Comparison of ENCODE assay signal across 8 mouse cellular contexts in the genomic region with DNA sequence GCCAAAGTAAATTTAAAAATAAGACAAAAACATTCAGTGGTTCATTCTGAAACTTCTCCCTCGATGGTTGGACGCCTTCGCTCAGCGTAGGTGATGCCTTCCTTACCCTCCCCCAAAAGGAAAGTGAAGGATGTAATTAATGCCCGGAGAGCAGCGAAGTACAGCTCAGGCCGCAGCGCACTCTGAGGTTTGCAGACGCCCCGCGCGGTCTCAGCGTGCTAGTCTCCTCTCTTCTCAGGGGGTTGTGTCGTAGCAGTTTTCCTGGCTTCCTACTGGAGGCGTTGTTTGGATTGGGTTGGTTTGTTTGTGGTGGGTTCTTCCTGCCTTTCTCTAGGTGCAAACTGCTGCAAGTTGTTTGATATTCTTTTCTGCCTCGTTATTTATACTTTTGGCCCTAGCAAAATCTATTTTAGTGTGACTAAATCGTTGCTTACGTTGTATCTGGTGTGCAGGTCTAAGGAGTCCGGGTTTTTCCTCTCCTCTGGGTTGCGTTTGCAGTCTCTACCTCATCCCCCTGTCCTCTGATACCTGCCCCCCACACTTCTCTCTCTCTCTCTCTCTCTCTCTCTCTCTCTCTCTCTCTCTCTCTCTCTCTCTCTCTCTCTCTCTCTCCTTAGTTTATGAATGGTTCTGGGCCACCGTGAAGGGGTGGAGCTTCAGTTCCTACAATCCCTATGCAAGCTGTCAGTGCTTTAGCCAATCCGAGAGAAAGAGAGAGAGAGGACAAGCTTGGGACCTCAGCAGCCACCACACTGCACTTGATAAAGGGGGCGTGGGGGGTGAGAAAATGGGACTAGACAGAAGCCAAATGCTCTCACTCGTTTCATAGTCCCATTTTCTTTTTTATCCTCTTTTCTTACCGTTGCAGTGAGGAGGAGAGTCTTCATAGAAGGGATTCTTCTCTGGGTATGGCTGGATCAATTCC. TPM values are rescaled to one million over a fixed set of nuclear protein-coding genes. Genes with fewer than 3 reads are reported as not detected.
A peak's percentile ranks its signal among the peaks of the same experiment; 100 is the strongest.
DNase-seq lines count a peak whose midpoint lies in the region; ATAC-seq and TF ChIP-seq lines count a peak whose summit lies in the region.

TSS of gene Mab21l2 (minus strand) at position 539 of the 925 bp plus-strand sequence.

- intact Hi-C loops in heart, adult 2 months (cut with DNase I), result loop anchor here (10.0 kb wide), 1 partner anchor 236 kb away; no protein-coding TSS in a partner anchor

- TF ChIP-seq EP300 in heart, adult 2 months (IDR thresholded peaks at IDR 0.05; ENCODE audit: insufficient read depth, low read depth, low read length), result no peak

- DNase-seq in heart, adult 2 months, result no peak
- DNase-seq in adrenal gland, adult 18-20 months (ENCODE audit: low spot score in 2 of 2), result peak; percentile 22 to 30
- peak; percentile 86 for DNase-seq in limb, embryonic 11.5 days (ENCODE audit: low spot score)
- no peak for DNase-seq in urinary bladder, postnatal 25 days (ENCODE audit: low spot score)
- DNase-seq in kidney, postnatal 10 days, result no peak

- peak within 1 kb of the TSS; percentile 95 for H3K4me2 ChIP-seq in heart, embryonic 14.5 days (ENCODE audit: low read length)
- peak within 1 kb of the TSS; percentile 61 for H3K4me2 ChIP-seq in embryonic facial prominence, embryonic 15.5 days (replicated peaks)
- peak within 1 kb of the TSS; percentile 59 for H3K4me2 ChIP-seq in limb, embryonic 11.5 days (ENCODE audit: low read depth, severe bottlenecking)
- H3K4me2 ChIP-seq in neural tube, embryonic 15.5 days, result peak within 1 kb of the TSS; percentile 61

- H3K27ac ChIP-seq in heart, embryonic 14.5 days (replicated peaks in 1 of 2; ENCODE audit: control insufficient read depth in 1 of 2, insufficient read depth in 1 of 2, low read depth in 2 of 2, low read length in 2 of 2), result peak within 1 kb of the TSS; percentile 34 to 75
- no peak within 1 kb of the TSS for H3K27ac ChIP-seq in heart, adult 2 months
- peak within 1 kb of the TSS; percentile 93 for H3K27ac ChIP-seq in embryonic facial prominence, embryonic 15.5 days (replicated peaks)
- H3K27ac ChIP-seq in limb, embryonic 11.5 days (replicated peaks; ENCODE audit: low read depth, low read length), result peak within 1 kb of the TSS; percentile 100
- peak within 1 kb of the TSS; percentile 89 for H3K27ac ChIP-seq in neural tube, embryonic 15.5 days (replicated peaks)

- H3K4me1 ChIP-seq in heart, embryonic 14.5 days (ENCODE audit: control insufficient read depth in 2 of 2, insufficient read depth in 2 of 2, low read length in 2 of 2), result peaks cover 5 to 25% of the 10 kb centered on the region in 2 experiments
- peaks cover 2% of the 10 kb centered on the region; the same call in 1 of the 2 replicates for H3K4me1 ChIP-seq in heart, adult 2 months (ENCODE audit: control insufficient read depth, insufficient read depth, low read length)
- peaks cover 14% of the 10 kb centered on the region for H3K4me1 ChIP-seq in embryonic facial prominence, embryonic 15.5 days
- H3K4me1 ChIP-seq in limb, embryonic 11.5 days (ENCODE audit: control insufficient read depth, insufficient read depth, low read length), result peaks cover 8% of the 10 kb centered on the region; the same call in 1 of the 2 replicates
- peaks cover 22% of the 10 kb centered on the region for H3K4me1 ChIP-seq in neural tube, embryonic 15.5 days

- no peaks in the 10 kb centered on the region for H3K36me3 ChIP-seq in heart, embryonic 14.5 days (ENCODE audit: control insufficient read depth, insufficient read depth, low read length)
- no peaks in the 10 kb centered on the region for H3K36me3 ChIP-seq in heart, adult 2 months (ENCODE audit: control insufficient read depth, insufficient read depth, low read length)
- H3K36me3 ChIP-seq in embryonic facial prominence, embryonic 15.5 days, result no peaks in the 10 kb centered on the region
- no peaks in the 10 kb centered on the region; the same call in 1 of the 2 replicates for H3K36me3 ChIP-seq in limb, embryonic 11.5 days (ENCODE audit: control insufficient read depth, insufficient read depth, low read length)
- no peaks in the 10 kb centered on the region for H3K36me3 ChIP-seq in neural tube, embryonic 15.5 days

- ATAC-seq in heart, embryonic 14.5 days (ENCODE audit: insufficient number of reproducible peaks, insufficient read depth, low FRiP score, low read depth), result 0 out of 2 replicates have a peak, but pooled peaks have one; percentile 50
- peak; percentile 91 for ATAC-seq in embryonic facial prominence, embryonic 15.5 days (ENCODE audit: insufficient number of reproducible peaks, low FRiP score, low TSS enrichment, low read depth)
- ATAC-seq in limb, embryonic 11.5 days (ENCODE audit: insufficient number of reproducible peaks, low FRiP score, low TSS enrichment, low read depth), result peak; percentile 86
- peak; percentile 92 for ATAC-seq in neural tube, embryonic 15.5 days (ENCODE audit: low FRiP score)

- H3K9me3 ChIP-seq in heart, embryonic 14.5 days (ENCODE audit: control insufficient read depth, low read length), result no peaks in the 10 kb centered on the region
- H3K9me3 ChIP-seq in embryonic facial prominence, embryonic 15.5 days (replicated peaks), result no peaks in the 10 kb centered on the region
- no peaks in the 10 kb centered on the region for H3K9me3 ChIP-seq in limb, embryonic 11.5 days (ENCODE audit: control insufficient read depth, low read length)
- H3K9me3 ChIP-seq in neural tube, embryonic 15.5 days (replicated peaks), result no peaks in the 10 kb centered on the region

- H3K9ac ChIP-seq in heart, embryonic 14.5 days (ENCODE audit: low read length), result peak within 1 kb of the TSS; percentile 69
- H3K9ac ChIP-seq in heart, adult 2 months (ENCODE audit: low read depth, low read length), result no peak within 1 kb of the TSS
- peak within 1 kb of the TSS; percentile 66 for H3K9ac ChIP-seq in embryonic facial prominence, embryonic 15.5 days
- H3K9ac ChIP-seq in limb, embryonic 11.5 days (ENCODE audit: low read length), result peak within 1 kb of the TSS; percentile 100
- H3K9ac ChIP-seq in neural tube, embryonic 15.5 days (replicated peaks), result peak within 1 kb of the TSS; percentile 57

- peaks cover 36% of the 10 kb centered on the region for H3K27me3 ChIP-seq in heart, embryonic 14.5 days (ENCODE audit: control insufficient read depth, insufficient read depth, low read length)
- peaks cover 10% of the 10 kb centered on the region for H3K27me3 ChIP-seq in heart, adult 2 months (ENCODE audit: control insufficient read depth, insufficient read depth, low read length)
- H3K27me3 ChIP-seq in embryonic facial prominence, embryonic 15.5 days, result peaks cover 26% of the 10 kb centered on the region
- no peaks in the 10 kb centered on the region for H3K27me3 ChIP-seq in limb, embryonic 11.5 days (ENCODE audit: control insufficient read depth, insufficient read depth, low read length)
- H3K27me3 ChIP-seq in neural tube, embryonic 15.5 days (replicated peaks), result peaks cover 2% of the 10 kb centered on the region; the same call in 1 of the 2 replicates

- TF ChIP-seq CTCF in heart, adult 2 months (IDR thresholded peaks at IDR 0.05), result no peak

- TF ChIP-seq POLR2A in heart, adult 2 months (IDR thresholded peaks at IDR 0.05; ENCODE audit: insufficient read depth, low read depth, low read length), result no peak

- H3K4me3 ChIP-seq in heart, embryonic 14.5 days (ENCODE audit: control insufficient read depth in 1 of 2, insufficient read depth in 1 of 2, low read depth in 1 of 2, low read length in 2 of 2), result peak within 1 kb of the TSS; percentile 53 to 55
- no peak within 1 kb of the TSS for H3K4me3 ChIP-seq in heart, adult 2 months
- peak within 1 kb of the TSS; percentile 57 for H3K4me3 ChIP-seq in embryonic facial prominence, embryonic 15.5 days (replicated peaks)
- H3K4me3 ChIP-seq in limb, embryonic 11.5 days (ENCODE audit: low read depth, low read length), result peak within 1 kb of the TSS; percentile 77
- peak within 1 kb of the TSS; percentile 48 for H3K4me3 ChIP-seq in neural tube, embryonic 15.5 days (replicated peaks)

- WGBS in heart, embryonic 14.5 days, result 2% methylated on average over 25 of the region's 25 CpGs
- WGBS in heart, adult 2 months, result 33% methylated on average over 25 of the region's 25 CpGs
- whole genome bisulfite sequencing in embryonic facial prominence, embryonic 15.5 days, result 3% methylated on average over 24 of the region's 25 CpGs
- WGBS in limb, embryonic 11.5 days, result under 1% methylated on average over 25 of the region's 25 CpGs
- WGBS in neural tube, embryonic 15.5 days, result 3% methylated on average over 25 of the region's 25 CpGs

- no peaks in the 10 kb centered on the region for H3K79me2 ChIP-seq in heart, adult 2 months (replicated peaks; ENCODE audit: control insufficient read depth, insufficient read depth, low read length)

RNA-seq across cellular contexts. Expression of gene Mab21l2, which starts in this region (rescaled TPM):
- 1.5 and 1.6 TPM in 2 replicates for polyA plus RNA-seq in heart, embryonic 14.5 days (2014; fragmentation: Nextera tagmentation; extraction: Ambion mirVana)
- total RNA-seq in heart, adult 2 months (2021), result under 1 TPM in 1 of 2 experiments, not detected in 1; 0.09 TPM
- 0.20 and 0.29 TPM in 2 replicates for polyA plus RNA-seq in heart, adult 2 months (2012; rRNA removed)
- 10 to 100 TPM in 1 of 2 experiments, 1 to 10 TPM in 1; 8.9 to 13.1 TPM for total RNA-seq in adrenal gland, adult 18-20 months (2021)
- 75.4 and 81.5 TPM in 2 replicates for polyA plus RNA-seq in embryonic facial prominence, embryonic 15.5 days (2015; fragmentation: Nextera tagmentation; extraction: Ambion mirVana)
- 228 and 244 TPM in 2 replicates for polyA plus RNA-seq in limb, embryonic 11.5 days (2014; fragmentation: Nextera tagmentation; extraction: Ambion mirVana)
- 174 and 200 TPM in 2 replicates for polyA plus RNA-seq in neural tube, embryonic 15.5 days (2015; fragmentation: Nextera tagmentation; extraction: Ambion mirVana)

Comparison
In these comparisons a context has a peak if more than half of its experiments do, and no peak if none do; other contexts are left out.
1. RNA of gene Mab21l2 (total RNA-seq): 8.9 to 13.1 TPM in adrenal gland, adult 18-20 months; 0.09 TPM in heart, adult 2 months; every median in the first group is over 4 times any median in the second.
2. RNA of gene Mab21l2 (polyA plus RNA-seq): 228 to 244 TPM in limb, embryonic 11.5 days, 174 to 200 TPM in neural tube, embryonic 15.5 days and 75.4 to 81.5 TPM in embryonic facial prominence, embryonic 15.5 days; 1.5 to 1.6 TPM in heart, embryonic 14.5 days and 0.20 to 0.29 TPM in heart, adult 2 months; every median in the first group is over 10 times any median in the second.
3. DNase-seq: peak in adrenal gland, adult 18-20 months (2 of 2) and limb, embryonic 11.5 days (single experiment); none in heart, adult 2 months (0 of 2), urinary bladder, postnatal 25 days (single experiment) and kidney, postnatal 10 days (single experiment).
4. Peak in every context shown above with its lines, with median percentiles within 50 percentile points of each other: ATAC-seq and H3K4me2 ChIP-seq.